Mouse (Mus musculus) T-helper 1 cell (primary cell): Measurements from ENCODE around the gene Rpp21.

ENCODE experiments used
- in situ Hi-C: fragments of 300-600 bp; cut with MboI, MseI; formaldehyde crosslinking; loops from one replicate; pipeline ENCODE4 v1.15.1; 2025; ENCODE audit warnings: high pct_unique_total_duplicates

Gene Rpp21

DNA sequence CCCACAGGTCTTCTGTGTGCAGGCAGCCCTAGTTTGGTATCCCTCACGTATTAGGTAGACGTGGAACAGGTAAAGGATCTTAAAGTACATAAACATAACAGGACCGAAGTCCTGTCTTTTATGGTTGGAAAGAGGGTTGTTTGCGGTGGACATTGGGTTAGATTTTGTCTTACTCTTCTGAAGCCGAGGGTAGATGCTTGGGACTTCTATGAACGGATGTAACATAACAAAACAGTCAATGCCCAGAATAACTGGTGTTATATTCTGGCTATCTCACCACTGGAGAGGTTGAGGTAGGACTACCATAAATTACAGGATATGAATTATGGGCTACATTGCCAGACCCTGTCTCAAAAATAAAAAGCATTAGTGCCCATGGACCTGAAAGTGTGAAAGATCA is at the start of gene Rpp21:
Rpp21 (minus strand) TSS at position 101 of the 400 bp plus-strand sequence.
- in situ Hi-C loops = no loop called here

DNA sequence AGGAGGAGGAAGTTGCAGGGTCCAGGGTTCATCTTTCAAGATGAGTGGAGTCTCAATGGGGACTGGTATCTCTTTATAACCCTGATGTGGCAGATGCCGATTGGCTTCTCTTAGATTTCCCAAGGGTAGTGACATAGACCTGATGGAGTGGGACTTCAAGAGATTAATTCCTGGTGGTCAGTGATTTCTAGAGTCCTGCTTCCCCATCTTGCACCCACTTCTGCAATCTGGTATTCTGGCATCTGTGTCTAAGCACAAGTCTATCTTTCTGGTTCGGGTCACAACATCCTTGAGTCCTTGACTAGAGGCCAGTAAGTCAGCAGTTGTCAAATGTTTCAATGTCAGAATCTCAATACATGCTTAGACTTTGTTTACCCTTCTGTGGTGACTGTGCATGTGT is 28.5 kb upstream of the Rpp21 start, which contains the start of gene H2-M10.2:
H2-M10.2 (minus strand) TSS at position 101 of the 400 bp plus-strand sequence.
- in situ Hi-C loops = no loop called here

DNA sequence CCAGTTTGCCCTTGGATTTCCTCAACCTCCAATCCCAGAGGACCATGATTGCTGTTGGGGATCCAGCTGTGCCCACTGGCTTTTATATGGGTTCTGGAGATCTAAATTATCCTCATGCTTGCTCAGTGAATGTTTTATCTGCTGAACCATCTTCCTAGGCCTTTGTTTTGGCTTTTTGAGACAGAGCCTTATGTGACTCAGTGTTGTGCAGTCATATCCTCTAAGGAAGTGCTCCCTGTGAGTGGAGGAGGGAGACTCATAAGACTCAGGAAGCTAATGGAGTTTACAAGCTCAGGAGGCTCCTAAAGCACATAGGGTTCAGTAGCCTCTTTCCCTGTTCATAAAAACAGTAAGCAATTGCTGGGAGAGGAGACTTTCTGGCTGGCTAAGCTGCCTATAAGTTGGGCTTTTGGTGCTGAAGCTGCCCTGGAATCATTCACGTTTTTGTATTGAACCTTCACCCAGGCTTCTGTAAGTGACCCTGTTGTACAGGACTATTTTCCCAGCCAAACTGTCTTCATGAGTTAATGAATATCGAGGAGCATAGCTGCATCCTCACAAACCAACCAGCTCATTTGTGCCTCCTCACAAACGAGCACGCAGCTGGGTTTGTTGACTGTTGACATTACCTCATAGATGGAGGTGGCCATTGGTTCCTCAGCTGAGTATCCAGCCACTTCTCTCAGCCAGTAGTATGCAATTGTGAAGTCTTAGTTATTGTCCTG is 23.8 kb upstream of the Rpp21 start:
- in situ Hi-C loops = loop anchor here (5.0 kb wide), 1 partner anchor 41 kb away; no protein-coding TSS in a partner anchor

DNA sequence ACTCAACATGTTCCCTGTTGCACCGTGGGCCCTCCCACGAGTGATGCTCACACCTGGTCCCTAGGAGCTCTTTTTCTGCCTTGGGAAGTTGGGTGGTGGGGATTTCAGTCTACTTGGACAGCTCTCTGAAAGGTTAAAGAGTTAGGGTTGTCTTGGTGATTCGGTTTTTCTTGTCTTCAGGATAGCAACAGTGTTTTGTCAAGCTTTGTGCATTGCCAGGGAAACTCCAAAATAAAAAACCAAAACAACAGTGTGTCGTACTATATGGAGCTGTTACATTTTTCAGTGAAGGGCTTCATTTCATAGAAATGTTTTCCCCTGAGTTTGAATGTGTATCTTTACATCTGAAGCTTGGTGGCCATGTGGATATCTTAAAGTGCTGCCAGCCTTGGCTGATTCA is 16.9 kb upstream of the Rpp21 start:
- in situ Hi-C loops = no loop called here

DNA sequence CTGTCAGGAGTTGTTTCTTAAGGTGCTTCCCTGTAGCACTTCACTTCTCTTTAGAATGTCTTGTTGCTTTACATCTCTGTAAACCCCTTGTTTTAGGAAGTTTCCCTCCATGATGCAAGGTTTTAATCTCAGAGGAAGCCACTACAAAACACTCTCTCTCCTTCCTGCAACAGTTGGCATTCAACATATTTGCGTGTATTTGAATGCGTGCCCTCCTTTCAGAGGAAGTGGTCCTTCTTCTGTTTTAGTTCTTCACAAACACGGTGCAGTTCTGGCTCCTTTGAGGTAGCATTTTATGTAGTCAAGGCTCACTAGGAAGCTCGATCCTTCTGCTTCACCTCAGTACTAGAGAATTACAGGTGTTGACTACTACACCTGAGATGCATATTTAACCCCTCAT is 15.9 kb upstream of the Rpp21 start:
- in situ Hi-C loops = no loop called here

DNA sequence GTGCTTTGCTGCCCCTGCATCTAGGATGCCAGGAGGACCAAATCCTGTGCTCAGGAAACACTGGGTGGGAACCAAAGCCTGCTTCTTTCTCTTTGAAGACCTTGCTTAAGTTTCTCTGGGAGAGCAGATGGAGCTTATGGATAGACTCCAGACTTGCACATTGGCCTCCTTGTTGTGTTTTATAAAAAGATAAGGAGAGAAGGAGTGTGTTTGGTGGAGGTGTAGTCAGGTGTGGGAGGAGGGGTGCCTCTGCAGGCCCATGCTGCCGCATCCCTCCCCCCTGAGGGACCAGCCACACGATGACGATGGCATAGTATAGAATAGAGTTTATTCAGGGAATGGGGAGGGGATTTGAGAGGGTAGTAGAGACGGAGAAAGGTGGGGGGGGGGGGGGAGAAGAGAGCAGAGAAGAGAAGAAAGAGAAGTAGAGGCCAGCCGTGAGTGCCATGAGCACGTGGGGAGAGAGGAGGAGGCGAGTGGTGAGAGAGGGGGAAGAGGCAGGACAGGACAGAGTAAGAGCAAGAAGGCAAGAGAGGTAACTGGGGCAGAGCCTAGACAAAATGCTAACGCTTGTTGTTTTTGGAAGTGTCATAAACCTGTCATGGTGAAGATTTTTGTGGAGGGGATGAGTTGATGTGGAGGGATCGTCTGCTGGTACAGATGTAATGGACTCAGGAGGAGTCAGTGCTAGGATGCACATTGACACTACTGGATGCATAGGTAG is 14.9 kb upstream of the Rpp21 start:
- in situ Hi-C loops = no loop called here

DNA sequence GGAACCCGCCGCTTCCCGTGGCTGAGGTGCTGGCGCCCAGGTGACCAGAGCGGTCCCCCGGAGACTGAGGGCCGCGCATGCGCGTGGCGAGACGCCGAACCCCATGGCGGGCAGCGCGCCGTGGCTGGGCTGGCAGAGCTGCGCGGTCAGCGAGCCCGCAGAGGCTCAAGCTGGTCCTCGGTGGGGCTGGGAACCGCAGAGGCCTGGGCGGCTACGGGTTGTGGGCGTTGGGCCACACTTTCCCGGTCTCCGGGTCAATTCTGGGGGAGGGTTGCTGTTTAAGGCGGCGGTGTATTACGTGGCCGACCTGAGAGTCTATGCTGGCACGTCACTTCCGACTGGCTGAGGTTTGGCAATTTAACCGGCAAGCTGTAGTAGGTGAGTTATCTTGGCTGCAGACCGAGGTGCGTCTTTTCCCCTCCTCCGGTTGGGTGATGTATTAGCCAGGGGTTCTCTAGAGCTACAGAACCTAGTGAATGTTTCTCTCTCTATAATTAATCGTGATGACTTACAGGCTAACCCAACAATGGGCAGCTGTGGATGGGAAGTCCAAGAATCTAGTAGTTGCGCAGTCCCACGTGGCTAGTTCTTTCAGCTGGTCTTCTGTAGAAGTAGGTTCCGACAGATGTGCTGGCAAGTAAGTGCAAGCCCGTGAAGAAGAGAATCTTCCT is 13.9 kb upstream of the Rpp21 start, which contains the start of gene Trim39:
Trim39 (minus strand) TSS at position 662 of the 671 bp plus-strand sequence.
- in situ Hi-C loops = no loop called here

DNA sequence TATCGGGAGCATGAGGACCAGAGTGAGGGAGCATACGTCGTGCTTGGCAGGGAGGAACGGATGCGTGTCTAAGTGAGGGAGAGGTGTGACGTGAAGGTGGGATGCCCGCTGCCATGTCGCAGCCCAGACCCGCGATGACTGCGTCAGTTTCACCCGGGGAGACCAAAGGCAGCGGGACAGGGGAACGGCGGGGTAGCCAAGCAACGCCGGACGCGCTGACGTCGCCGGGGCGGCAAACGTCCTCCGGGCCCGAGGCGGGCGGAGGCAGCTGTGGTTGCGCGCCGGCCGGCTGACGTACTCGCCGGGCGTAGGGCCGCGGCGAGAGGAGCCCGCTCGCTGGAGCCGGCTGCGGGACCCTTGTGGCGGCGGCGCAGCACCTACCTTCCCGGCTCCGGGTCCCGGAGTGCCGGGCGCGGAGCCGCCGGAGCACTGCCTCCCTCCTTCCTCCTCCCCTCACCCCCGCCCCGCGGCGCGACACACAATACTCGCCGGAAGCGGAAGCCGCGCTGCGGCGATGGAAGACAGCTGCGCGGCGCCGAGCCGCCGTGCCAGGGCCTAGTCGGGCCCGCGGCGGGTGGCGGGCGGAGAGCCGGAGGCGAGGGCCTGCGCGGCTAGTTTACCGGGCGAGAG is 13.2 kb upstream of the Rpp21 start:
- in situ Hi-C loops = no loop called here

DNA sequence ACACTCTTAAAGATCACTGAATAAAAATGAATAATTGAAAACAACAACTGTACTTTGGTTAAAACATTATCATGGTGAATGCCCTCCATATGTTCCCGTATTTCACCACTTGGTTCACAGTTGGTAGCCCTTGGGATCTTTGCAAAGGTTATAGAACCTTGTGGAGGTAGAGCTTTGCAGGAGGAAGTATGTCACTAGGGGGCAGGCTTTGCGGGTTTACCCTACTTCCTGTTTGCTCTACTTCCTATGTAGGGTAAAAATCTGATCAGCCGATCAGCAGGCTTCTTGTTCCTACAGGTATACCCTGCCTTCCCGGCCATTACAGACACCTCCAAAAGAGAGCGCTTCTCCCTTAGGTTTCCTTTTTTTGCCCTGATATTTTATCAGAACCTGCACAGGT is 8.0 kb upstream of the Rpp21 start:
- in situ Hi-C loops = no loop called here

DNA sequence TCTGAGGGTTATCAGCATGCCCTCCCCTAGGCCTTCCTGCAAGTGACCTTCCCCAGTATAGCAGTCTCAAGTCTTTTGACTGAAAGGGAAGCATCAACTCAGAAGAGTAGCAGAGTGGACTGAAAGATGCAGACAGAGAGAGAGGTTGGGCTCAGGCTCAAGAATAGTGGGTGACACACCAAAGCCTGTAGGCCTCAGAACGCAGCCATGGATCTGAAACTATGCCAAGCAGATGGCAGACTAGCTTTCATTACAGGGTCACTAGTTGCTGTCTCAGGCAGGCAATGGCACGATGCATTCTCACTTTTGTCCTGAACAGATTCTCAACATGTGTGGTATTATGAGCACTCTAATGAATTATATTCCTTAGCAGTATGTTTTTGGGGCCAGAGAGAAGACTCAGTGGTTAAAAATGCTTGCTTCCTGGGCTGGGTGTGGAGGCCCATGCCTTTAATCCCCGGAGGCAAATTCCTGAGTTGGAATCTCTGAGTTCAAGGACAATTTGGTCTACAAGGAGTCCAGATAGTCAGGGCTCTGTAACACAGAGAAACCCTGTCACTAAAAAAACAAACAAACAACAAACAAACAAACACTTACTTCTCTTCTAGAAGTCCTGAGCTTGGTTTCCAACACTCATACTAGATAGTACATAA is 6.5 kb upstream of the Rpp21 start:
- in situ Hi-C loops = no loop called here

DNA sequence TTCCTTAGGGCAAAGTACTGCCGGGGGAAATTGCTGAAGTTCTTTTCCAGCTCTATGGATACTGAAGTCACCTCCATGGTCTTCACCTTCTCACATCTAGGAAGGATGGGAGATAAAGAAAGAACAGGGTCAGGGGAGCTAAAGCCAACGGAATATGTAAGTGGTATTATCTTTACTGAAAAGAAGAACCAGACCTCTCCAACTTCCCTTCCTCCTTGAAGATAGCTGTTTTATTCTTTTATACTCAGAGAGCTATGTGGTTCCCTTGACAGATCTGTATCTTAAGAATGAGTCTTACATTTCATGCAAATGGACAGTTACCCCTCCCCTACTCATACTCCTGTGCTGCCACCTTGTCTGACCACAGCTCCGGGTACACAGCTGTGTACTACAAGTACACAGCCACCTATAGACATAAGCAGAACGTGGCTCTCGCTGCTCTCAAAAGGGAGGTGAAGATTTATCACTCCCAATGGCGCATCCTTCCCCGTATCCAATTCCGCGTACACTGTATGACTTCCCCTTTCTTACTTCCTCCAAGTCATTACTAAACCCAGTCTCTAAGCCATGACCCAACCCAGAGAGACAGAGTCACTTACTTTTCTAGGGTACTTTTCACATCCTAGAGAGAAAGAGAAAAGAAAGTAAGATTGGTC is 3.8 kb upstream of the Rpp21 start:
- in situ Hi-C loops = no loop called here

DNA sequence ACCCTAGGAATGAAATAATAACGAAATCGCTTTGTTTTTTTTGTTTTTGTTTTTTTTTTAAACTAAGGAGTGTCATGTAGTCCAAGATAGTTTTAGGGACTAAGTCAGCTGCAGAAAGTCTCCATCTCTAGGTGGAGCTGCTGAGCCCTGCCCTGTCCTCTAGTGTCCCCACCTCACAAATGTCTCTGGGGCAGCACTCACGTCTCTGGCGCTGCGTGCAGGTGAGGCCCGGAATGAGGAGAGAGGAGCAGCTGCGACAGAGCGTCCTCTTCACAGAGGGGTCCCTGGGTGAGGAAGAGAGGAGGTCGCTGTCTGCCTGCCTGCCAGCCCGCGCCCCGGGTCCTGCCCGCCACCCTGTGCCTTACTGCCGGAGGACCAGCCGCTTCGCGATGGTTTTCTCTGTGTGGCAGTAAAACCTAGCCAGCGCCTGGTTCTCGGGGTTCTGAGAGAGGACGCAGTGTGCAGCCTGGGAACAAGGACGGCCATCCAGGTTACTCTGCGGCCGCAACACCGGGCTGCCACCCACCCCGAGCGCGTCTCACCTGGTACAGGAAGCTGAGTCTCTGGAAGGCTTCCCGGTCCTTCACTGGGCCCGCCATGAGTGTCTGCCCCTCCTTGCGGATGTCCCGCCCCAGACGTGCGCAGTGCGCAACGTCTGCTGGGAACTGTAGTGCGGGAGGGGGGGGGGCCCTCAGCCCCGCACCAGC is 475 bp downstream of the Rpp21 start:
- in situ Hi-C loops = no loop called here

DNA sequence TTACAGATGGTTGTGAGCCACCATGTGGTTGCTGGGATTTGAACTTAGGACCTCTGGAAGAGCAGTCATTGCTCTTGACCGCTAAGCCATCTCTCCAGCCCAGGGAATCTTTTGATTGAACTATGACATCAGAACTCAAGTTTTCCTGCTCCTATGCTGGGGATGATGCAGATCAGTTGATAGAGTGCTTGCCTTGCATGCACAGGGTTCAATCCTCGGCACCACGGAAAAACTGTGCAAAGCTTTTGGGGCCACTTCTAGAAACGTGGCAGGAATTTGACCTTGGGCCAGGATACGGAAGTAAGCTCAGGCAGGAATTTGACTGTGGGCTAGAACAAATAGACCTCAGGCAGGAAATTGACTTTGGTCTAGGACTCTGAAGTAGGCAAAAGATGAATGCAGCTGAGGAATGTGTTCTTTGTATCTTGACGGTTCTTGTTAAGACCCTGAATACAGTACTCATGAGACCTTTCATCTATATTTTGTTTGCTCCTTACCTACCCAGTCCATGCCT is 4.7 kb downstream of the Rpp21 start:
- in situ Hi-C loops = no loop called here

DNA sequence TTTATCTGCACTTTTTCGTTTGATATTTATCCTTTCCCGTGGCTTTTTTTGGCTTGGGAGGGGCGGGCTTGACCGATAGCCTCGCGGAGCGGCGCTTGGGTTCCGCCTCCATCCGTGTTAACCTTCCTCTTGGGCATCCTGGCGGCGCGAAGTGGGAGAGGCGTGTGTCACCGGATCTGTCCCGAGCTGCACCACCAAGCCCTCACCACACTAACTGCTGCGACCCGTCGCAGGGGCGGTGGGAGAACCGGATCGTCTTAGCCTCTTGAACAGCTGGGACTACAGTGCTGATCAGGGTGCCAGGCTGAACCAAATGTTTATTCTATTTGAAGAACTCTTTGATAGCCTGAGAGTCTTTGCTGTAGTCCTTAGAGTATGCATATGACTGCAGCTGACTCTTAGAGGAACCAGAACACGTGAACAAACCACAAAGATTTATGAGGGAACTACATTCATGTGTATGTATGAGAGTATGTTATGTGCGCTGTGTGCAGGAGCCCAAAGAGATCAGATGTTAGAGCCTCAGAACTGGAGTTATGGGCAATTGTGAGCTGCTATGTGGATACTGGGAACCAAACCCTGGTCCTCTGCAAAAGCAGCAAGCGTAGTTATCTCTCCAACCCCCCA is 5.5 kb downstream of the Rpp21 start:
- in situ Hi-C loops = no loop called here

DNA sequence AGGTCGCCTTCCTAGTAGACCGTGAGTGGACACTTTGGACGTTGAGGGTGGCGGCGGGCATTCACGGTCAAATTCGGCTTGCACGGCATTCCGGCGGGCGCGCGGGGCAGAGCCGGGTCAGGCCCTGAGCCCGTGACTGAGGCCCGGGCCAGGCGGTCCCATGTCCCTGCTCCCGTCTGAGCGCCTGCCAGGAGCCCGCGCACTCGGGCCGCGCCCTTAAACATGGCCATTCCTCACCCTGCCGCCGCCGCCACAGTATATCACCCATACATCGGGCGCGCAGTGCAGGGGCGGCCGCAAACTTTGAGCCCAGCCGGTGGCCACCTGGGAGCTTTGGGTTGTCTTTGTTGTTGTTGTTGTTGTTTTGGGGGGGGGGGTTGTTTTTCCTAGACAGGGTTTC is 9.0 kb downstream of the Rpp21 start:
- in situ Hi-C loops = no loop called here

DNA sequence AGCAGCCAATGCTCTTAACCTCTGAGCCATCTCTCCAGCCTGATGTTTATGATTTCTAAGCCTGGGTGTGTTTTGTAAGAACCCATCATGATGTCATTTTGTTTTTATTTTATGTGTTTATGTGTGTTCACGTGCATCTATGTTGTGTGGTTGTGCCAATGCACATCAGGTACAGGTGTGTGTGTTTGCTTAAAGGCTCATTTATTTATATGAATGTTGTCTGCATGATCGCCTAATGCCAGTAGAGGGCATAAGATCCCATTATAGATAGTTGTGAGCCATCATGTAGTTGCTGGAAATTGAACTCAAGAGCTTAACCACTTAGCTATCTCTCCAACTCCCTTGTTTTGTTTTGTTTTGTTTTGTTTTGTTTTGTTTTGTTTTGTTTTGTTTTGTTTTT is 12.1 kb downstream of the Rpp21 start:
- in situ Hi-C loops = no loop called here

DNA sequence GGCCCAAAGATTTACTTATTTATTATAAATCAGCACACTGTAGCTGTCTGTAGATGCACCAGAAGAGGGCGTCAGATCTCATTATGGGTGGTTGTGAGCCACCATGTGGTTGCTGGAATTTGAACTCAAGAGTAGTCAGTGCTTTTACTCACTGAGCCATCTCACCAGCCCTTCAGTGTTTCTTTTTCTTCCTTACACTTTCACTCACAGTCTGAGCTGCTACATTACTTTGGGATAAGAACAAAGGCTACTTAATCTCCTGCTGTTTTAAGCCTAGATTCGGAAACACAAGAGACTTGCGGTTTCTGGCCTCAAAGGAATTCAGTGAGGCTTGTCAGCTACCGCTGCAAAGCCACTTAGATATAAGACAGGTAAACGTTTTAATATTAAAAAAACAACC is 13.8 kb downstream of the Rpp21 start:
- in situ Hi-C loops = no loop called here

DNA sequence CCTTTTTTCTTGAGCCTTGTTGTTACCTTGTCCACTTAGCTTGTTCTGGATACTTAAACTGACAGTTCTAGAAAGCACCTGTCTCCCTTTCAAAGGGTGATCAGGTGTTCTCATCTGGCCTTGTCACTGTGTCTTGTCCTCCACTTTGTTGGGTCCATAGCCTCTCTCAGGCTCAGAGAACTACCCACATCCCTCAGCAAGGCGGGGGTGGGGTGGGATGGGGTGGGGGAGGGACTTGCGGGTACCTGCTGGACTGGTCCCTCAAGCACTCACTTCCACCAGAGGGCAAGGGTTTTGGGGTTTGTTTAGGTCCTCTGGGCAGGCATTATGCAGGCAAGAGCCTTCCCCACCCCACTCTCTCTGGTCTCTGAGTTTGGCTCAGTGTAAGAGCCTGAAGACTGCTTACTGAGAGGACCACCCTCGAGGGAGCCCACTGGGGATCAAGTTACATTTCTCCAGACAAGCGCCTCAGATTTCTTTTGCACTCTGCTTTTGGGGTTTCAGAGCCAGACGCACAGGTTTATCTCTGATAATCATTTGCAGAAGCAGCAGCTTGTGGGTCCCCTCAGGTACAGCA is 17.1 kb downstream of the Rpp21 start:
- in situ Hi-C loops = no loop called here

DNA sequence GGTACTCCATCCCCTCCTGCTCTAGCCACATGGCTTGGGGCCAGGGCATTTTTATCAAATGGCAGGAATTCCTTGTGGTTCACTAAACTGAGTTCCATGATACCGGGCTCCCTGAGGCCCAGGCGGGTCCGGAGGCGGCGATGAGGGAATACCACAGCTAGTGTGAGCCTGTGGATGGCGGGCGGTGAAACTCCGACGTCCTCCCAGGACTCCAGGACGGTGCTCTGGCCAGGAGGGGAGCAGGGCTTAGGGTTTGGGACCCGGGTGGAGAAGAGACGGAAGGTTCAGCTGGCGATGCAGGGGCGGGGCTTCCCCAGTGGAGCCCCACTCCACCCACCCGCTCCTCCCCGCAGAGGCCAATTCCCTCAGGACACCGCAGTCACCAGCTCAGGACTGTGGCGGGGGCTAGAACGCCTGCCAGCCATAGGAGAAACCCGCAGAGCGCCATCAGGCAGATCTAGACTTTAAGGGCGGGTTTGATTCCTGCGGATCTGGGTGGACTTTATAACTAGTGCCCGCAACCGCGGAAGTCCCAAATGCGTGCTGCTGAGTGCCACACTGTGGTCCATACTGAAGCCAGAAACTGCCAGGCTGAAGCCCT is 20.4 kb downstream of the Rpp21 start:
- in situ Hi-C loops = no loop called here
